28 mouse cellular contexts compared by ENCODE assay signal in the genomic region with DNA sequence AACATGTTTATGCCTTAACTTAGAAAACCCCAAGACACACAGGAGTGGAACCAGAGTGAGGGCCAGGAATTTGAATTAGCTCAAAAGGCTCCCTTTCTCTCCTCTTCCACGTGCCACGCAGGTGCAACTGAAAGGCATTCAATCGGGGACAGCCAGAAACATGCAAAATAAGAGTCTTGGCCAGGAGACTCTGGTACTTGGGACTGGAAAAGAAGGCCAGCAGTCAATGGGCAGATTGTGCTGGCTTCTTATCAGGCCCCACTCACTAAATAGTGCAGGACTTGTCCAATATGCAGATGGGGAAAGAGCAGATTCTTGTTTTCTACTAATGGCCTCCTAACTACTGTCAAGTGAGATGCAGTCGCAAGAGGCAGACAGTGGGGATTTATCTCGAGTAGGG.
A peak's percentile ranks its signal among the peaks of the same experiment; 100 is the strongest.
DNase-seq lines count a peak whose midpoint lies in the region; ATAC-seq and TF ChIP-seq lines count a peak whose summit lies in the region.
"Had no signal": no experiment of that assay in that cellular context is flagged by ENCODE, and none has a peak within 500 bp of the region (broad histone marks: within the 10 kb centered on the region; RNA-seq: fewer than 3 reads in every experiment).

No protein-coding gene starts in this region.

- H3K4me2 ChIP-seq in forebrain, embryonic 16.5 days (ENCODE audit: low read length): no peak overlapping the region
- no peak overlapping the region for H3K4me2 ChIP-seq in forebrain, embryonic 15.5 days (replicated peaks)
- no peak overlapping the region for H3K4me2 ChIP-seq in hindbrain, postnatal 0 days (ENCODE audit: low read depth, low read length)
- H3K4me2 ChIP-seq in hindbrain, embryonic 11.5 days (replicated peaks; ENCODE audit: low read depth, low read length): no peak overlapping the region
- H3K4me2 ChIP-seq: embryonic facial prominence, embryonic 12.5 days; hindbrain, embryonic 12.5 days; limb, embryonic 12.5 days; liver, embryonic 15.5 days; lung, embryonic 14.5 days; neural tube, embryonic 12.5 days had no signal

- no peaks in the 10 kb centered on the region for H3K9me3 ChIP-seq in forebrain, embryonic 16.5 days (ENCODE audit: control insufficient read depth, low read length)
- H3K9me3 ChIP-seq in forebrain, embryonic 15.5 days: no peaks in the 10 kb centered on the region
- H3K9me3 ChIP-seq in hindbrain, postnatal 0 days (ENCODE audit: low read length): no peaks in the 10 kb centered on the region
- H3K9me3 ChIP-seq in hindbrain, embryonic 11.5 days (ENCODE audit: control insufficient read depth, low read length): no peaks in the 10 kb centered on the region
- H3K9me3 ChIP-seq: embryonic facial prominence, embryonic 12.5 days; hindbrain, embryonic 12.5 days; limb, embryonic 12.5 days; liver, embryonic 15.5 days; neural tube, embryonic 12.5 days had no signal

- intact Hi-C loops in left cerebral cortex, postnatal 14 days (cut with DNase I): no loop called here
- intact Hi-C loops in left cerebral cortex, adult 2 months (cut with DNase I): no loop called here

- 60% methylated on average over 5 of the region's 5 CpGs for WGBS in forebrain, embryonic 16.5 days
- WGBS in forebrain, embryonic 15.5 days: 57% methylated on average over 5 of the region's 5 CpGs
- 77% methylated on average over 5 of the region's 5 CpGs for WGBS in hindbrain, postnatal 0 days
- WGBS in hindbrain, embryonic 11.5 days: 86% methylated on average over 5 of the region's 5 CpGs

- DNase-seq in hindbrain, postnatal 0 days (ENCODE audit: low spot score): peak; percentile 21
- no peak for DNase-seq in hindbrain, embryonic 11.5 days (ENCODE audit: low spot score)
- DNase-seq in left cerebral cortex, postnatal 14 days (ENCODE audit: low spot score in 2 of 2): peak; percentile 19 to 49
- no peak for DNase-seq in left cerebral cortex, adult 2 months (ENCODE audit: extremely low spot score in 1 of 2, low spot score in 2 of 2)
- DNase-seq in brain, adult 2 months (ENCODE audit: low read depth, low spot score): peak; percentile 52
- DNase-seq: adrenal gland, postnatal 14 days; cerebellum, adult 11-12 months; cerebellum, adult 9-11 months; embryo, embryonic 11 days; gastrocnemius, postnatal 14 days; heart, postnatal 14 days; kidney, adult 11 months; kidney, postnatal 14 days; lung, embryonic 14.5 days; lung, postnatal 14 days; midbrain, embryonic 14.5 days; right cerebral cortex, postnatal 14 days; thymus, postnatal 4 days had no signal

- H3K9ac ChIP-seq in forebrain, embryonic 16.5 days (replicated peaks; ENCODE audit: low read depth, low read length): no peak overlapping the region
- H3K9ac ChIP-seq in forebrain, embryonic 15.5 days (replicated peaks): no peak overlapping the region
- no peak overlapping the region for H3K9ac ChIP-seq in hindbrain, postnatal 0 days (replicated peaks; ENCODE audit: low read length)
- H3K9ac ChIP-seq in hindbrain, embryonic 11.5 days (ENCODE audit: low read depth, low read length): no peak overlapping the region
- H3K9ac ChIP-seq: embryonic facial prominence, embryonic 12.5 days; hindbrain, embryonic 12.5 days; limb, embryonic 12.5 days; liver, embryonic 15.5 days; lung, embryonic 14.5 days; neural tube, embryonic 12.5 days had no signal

- no peak for TF ChIP-seq CTCF in hindbrain, postnatal 0 days (IDR thresholded peaks at IDR 0.05; ENCODE audit: low read depth)
- TF ChIP-seq CTCF in left cerebral cortex, adult 2 months (IDR thresholded peaks at IDR 0.05): no peak

- peak; percentile 18; the same call in 1 of the 2 replicates for ATAC-seq in forebrain, embryonic 16.5 days
- no peak for ATAC-seq in forebrain, embryonic 15.5 days (replicated peaks)
- ATAC-seq in hindbrain, postnatal 0 days: peak; percentile 61; the same call in 1 of the 2 replicates
- ATAC-seq in hindbrain, embryonic 11.5 days (ENCODE audit: low FRiP score): no peak
- ATAC-seq: inflammation-experienced regulatory T-cells, adult 6 months; Patski had no signal

- H3K27me3 ChIP-seq in forebrain, embryonic 16.5 days (replicated peaks; ENCODE audit: control insufficient read depth, insufficient read depth, low read length): no peaks in the 10 kb centered on the region
- no peaks in the 10 kb centered on the region for H3K27me3 ChIP-seq in forebrain, embryonic 15.5 days
- no peaks in the 10 kb centered on the region for H3K27me3 ChIP-seq in hindbrain, postnatal 0 days (ENCODE audit: insufficient read depth, low read length)
- H3K27me3 ChIP-seq in hindbrain, embryonic 11.5 days (ENCODE audit: control insufficient read depth, insufficient read depth, low read length): no peaks in the 10 kb centered on the region
- H3K27me3 ChIP-seq: embryonic facial prominence, embryonic 12.5 days; hindbrain, embryonic 12.5 days; limb, embryonic 12.5 days; liver, embryonic 15.5 days; neural tube, embryonic 12.5 days; Patski had no signal

- no peak overlapping the region for H3K4me3 ChIP-seq in forebrain, embryonic 16.5 days (replicated peaks; ENCODE audit: low read length)
- no peak overlapping the region for H3K4me3 ChIP-seq in forebrain, embryonic 15.5 days
- H3K4me3 ChIP-seq in hindbrain, postnatal 0 days (ENCODE audit: low read length): no peak overlapping the region
- H3K4me3 ChIP-seq in hindbrain, embryonic 11.5 days (ENCODE audit: low read depth, low read length): no peak overlapping the region
- H3K4me3 ChIP-seq in left cerebral cortex, adult 2 months: no peak overlapping the region
- H3K4me3 ChIP-seq: embryonic facial prominence, embryonic 12.5 days; hindbrain, embryonic 12.5 days; limb, embryonic 12.5 days; liver, embryonic 15.5 days; myocyte; neural tube, embryonic 12.5 days had no signal

- no peaks in the 10 kb centered on the region for H3K4me1 ChIP-seq in forebrain, embryonic 16.5 days (replicated peaks; ENCODE audit: control insufficient read depth, insufficient read depth, low read length)
- peaks cover 5% of the 10 kb centered on the region; the same call in 1 of the 2 replicates for H3K4me1 ChIP-seq in forebrain, embryonic 15.5 days
- no peaks in the 10 kb centered on the region for H3K4me1 ChIP-seq in hindbrain, postnatal 0 days (ENCODE audit: insufficient read depth, low read length)
- H3K4me1 ChIP-seq in hindbrain, embryonic 11.5 days (replicated peaks; ENCODE audit: control insufficient read depth, insufficient read depth, low read length): 0 out of 2 replicates have a peak, but pooled peaks cover 2% of the 10 kb centered on the region
- H3K4me1 ChIP-seq: embryonic facial prominence, embryonic 12.5 days; hindbrain, embryonic 12.5 days; limb, embryonic 12.5 days; liver, embryonic 15.5 days; neural tube, embryonic 12.5 days had no signal

- no peaks in the 10 kb centered on the region for H3K36me3 ChIP-seq in forebrain, embryonic 16.5 days (ENCODE audit: control insufficient read depth, insufficient read depth)
- no peaks in the 10 kb centered on the region for H3K36me3 ChIP-seq in forebrain, embryonic 15.5 days
- no peaks in the 10 kb centered on the region for H3K36me3 ChIP-seq in hindbrain, postnatal 0 days (ENCODE audit: insufficient read depth, low read length)
- no peaks in the 10 kb centered on the region for H3K36me3 ChIP-seq in hindbrain, embryonic 11.5 days (ENCODE audit: control insufficient read depth, insufficient read depth, low read length)
- H3K36me3 ChIP-seq: embryonic facial prominence, embryonic 12.5 days; hindbrain, embryonic 12.5 days; limb, embryonic 12.5 days; liver, embryonic 15.5 days; neural tube, embryonic 12.5 days had no signal

- H3K27ac ChIP-seq in forebrain, embryonic 16.5 days (ENCODE audit: low read length): no peak overlapping the region
- no peak overlapping the region for H3K27ac ChIP-seq in forebrain, embryonic 15.5 days (replicated peaks)
- H3K27ac ChIP-seq in hindbrain, postnatal 0 days: no peak overlapping the region
- no peak overlapping the region for H3K27ac ChIP-seq in hindbrain, embryonic 11.5 days (ENCODE audit: low read depth, low read length)
- no peak overlapping the region; the same call in 1 of the 2 replicates for H3K27ac ChIP-seq in left cerebral cortex, adult 2 months
- H3K27ac ChIP-seq: embryonic facial prominence, embryonic 12.5 days; hindbrain, embryonic 12.5 days; limb, embryonic 12.5 days; liver, embryonic 15.5 days; neural tube, embryonic 12.5 days had no signal

Comparison
In these comparisons a context has a peak if more than half of its experiments do, and no peak if none do; other contexts are left out.
1. ATAC-seq: peak in forebrain, embryonic 16.5 days (single experiment) and hindbrain, postnatal 0 days (single experiment); none in forebrain, embryonic 15.5 days (single experiment) and hindbrain, embryonic 11.5 days (single experiment).
2. DNase-seq: peak in hindbrain, postnatal 0 days (single experiment), left cerebral cortex, postnatal 14 days (2 of 2) and brain, adult 2 months (single experiment); none in hindbrain, embryonic 11.5 days (single experiment) and left cerebral cortex, adult 2 months (0 of 2).